Mouse (Mus musculus) forebrain, embryonic 16.5 days (tissue): ENCODE data around the gene Tpst2. TPM values are rescaled to one million over a fixed set of nuclear protein-coding genes. Genes with fewer than 3 reads are reported as not detected.

Source experiments
- ATAC-seq: fragments of 200-750 bp; cut with Nextera tagmentation; 2 replicates; pipeline ENCODE4 v1.8.0; 2017; ENCODE audit warnings: mild to moderate bottlenecking, moderate library complexity
- H3K27ac ChIP-seq: fragments of 300-500 bp; sonication (generic); 2 replicates; pipeline ENCODE4 v1.5.1; 2014; ENCODE audit warnings: low read length, control low read depth
- H3K27me3 ChIP-seq: fragments of 300-500 bp; sonication (generic); replicated peaks from 2 replicates; pipeline ENCODE4 v1.6.1; 2014; ENCODE audit warnings: low read length; ENCODE audit not compliant: control insufficient read depth, insufficient read depth
- H3K36me3 ChIP-seq: fragments of 300-500 bp; sonication (generic); 2 replicates; pipeline ENCODE4 v1.6.1; 2014; ENCODE audit not compliant: control insufficient read depth, insufficient read depth
- H3K4me1 ChIP-seq: fragments of 300-500 bp; sonication (generic); replicated peaks from 2 replicates; pipeline ENCODE4 v1.6.1; 2014; ENCODE audit warnings: low read length; ENCODE audit not compliant: control insufficient read depth, insufficient read depth
- H3K4me2 ChIP-seq: fragments of 300-500 bp; sonication (generic); 2 replicates; pipeline ENCODE4 v1.6.1; 2014; ENCODE audit warnings: mild to moderate bottlenecking, low read length, control low read depth
- H3K4me3 ChIP-seq: fragments of 300-500 bp; sonication (generic); replicated peaks from 2 replicates; pipeline ENCODE4 v1.5.1; 2014; ENCODE audit warnings: mild to moderate bottlenecking, low read length, control low read depth
- H3K9ac ChIP-seq: fragments of 300-500 bp; sonication (generic); replicated peaks from 2 replicates; pipeline ENCODE4 v1.6.1; 2014; ENCODE audit warnings: low read depth, low read length, control low read depth
- H3K9me3 ChIP-seq: fragments of 300-500 bp; sonication (generic); 2 replicates; pipeline ENCODE4 v1.6.1; 2016; ENCODE audit warnings: low read length; ENCODE audit not compliant: control insufficient read depth
- WGBS: fragments of 180-500 bp; shearing (Covaris S2); extraction: QIAGEN DNeasy Blood & Tissue Kit; methylation state at CpG from one replicate; pipeline ENCODE4 v1.1.7; 2014; 5-methylcytosine and 5-hydroxymethylcytosine counted together
- polyA plus RNA-seq: library from polyadenylated mRNA; unstranded; fragments of >200 nt; fragmentation: Nextera tagmentation; extraction: Ambion mirVana; gene quantifications from 2 replicates; pipeline ENCODE4 v1.2.1, GENCODE M21; 2015

The Tpst2 gene
- polyA plus RNA-seq, 1 experiment from 2014 or later: 30.2 TPM

- peak overlapping the region; percentile 74; the same call in 1 of the 2 replicates for H3K27ac ChIP-seq
- no peaks in the 10 kb centered on the region for H3K9me3 ChIP-seq
- peaks cover 20% of the 10 kb centered on the region for H3K4me1 ChIP-seq
- peak overlapping the region; percentile 13; the same call in 1 of the 2 replicates for H3K9ac ChIP-seq
- no peak overlapping the region for H3K4me3 ChIP-seq
- peak; percentile 19; the same call in 1 of the 2 replicates for ATAC-seq
- no peaks in the 10 kb centered on the region for H3K36me3 ChIP-seq
- no peaks in the 10 kb centered on the region for H3K27me3 ChIP-seq
- no peak overlapping the region for H3K4me2 ChIP-seq
- 33% methylated on average over 3 of the region's 3 CpGs for WGBS
Observed at GRCm38 (mm10) chr5:112238781-112239482, 37.6 kb upstream of the Tpst2 start.

- H3K4me1 ChIP-seq: peaks cover 20% of the 10 kb centered on the region
- H3K4me2 ChIP-seq: peak overlapping the region; percentile 25
- ATAC-seq: peak; percentile 71
- no peaks in the 10 kb centered on the region for H3K36me3 ChIP-seq
- 2% methylated on average over 10 of the region's 10 CpGs for WGBS
- H3K27me3 ChIP-seq: no peaks in the 10 kb centered on the region
- no peak overlapping the region for H3K27ac ChIP-seq
- no peak overlapping the region for H3K4me3 ChIP-seq
- 0 out of 2 replicates have a peak overlapping the region, but pooled peaks have one; percentile 3 for H3K9ac ChIP-seq
- no peaks in the 10 kb centered on the region for H3K9me3 ChIP-seq
Observed at GRCm38 (mm10) chr5:112240761-112241160, 35.7 kb upstream of the Tpst2 start.

GRCm38 (mm10) chr5:112241849-112242248, 34.6 kb upstream of the Tpst2 start:
- Histone ChIP-seq H3K4me2 (no peak overlapping the region), H3K9me3 (no peaks in the 10 kb centered on the region), H3K4me3 (no peak overlapping the region), H3K27ac (no peak overlapping the region), H3K27me3 (no peaks in the 10 kb centered on the region), H3K36me3 (no peaks in the 10 kb centered on the region), H3K9ac (no peak overlapping the region), H3K4me1 (peaks cover 17% of the 10 kb centered on the region)
- 91% methylated on average over 2 of the region's 2 CpGs for WGBS
- ATAC-seq: no peak

- WGBS: 52% methylated on average over 5 of the region's 5 CpGs
- no peaks in the 10 kb centered on the region for H3K36me3 ChIP-seq
Observed at GRCm38 (mm10) chr5:112242361-112242778, 34.1 kb upstream of the Tpst2 start.

GRCm38 (mm10) chr5:112243041-112243440, 33.5 kb upstream of the Tpst2 start:
- Histone ChIP-seq H3K36me3 (no peaks in the 10 kb centered on the region), H3K9ac (no peak overlapping the region), H3K4me2 (no peak overlapping the region), H3K4me3 (no peak overlapping the region), H3K9me3 (no peaks in the 10 kb centered on the region), H3K27me3 (no peaks in the 10 kb centered on the region), H3K27ac (no peak overlapping the region), H3K4me1 (peaks cover 5% of the 10 kb centered on the region; the same call in 1 of the 2 replicates)
- 61% methylated on average over 5 of the region's 5 CpGs for WGBS
- ATAC-seq: no peak

More at GRCm38 (mm10) chr5:112242361-112242778, 34.1 kb upstream of the Tpst2 start:
- Histone ChIP-seq H3K9me3 (no peaks in the 10 kb centered on the region), H3K27ac (no peak overlapping the region), H3K4me1 (peaks cover 12% of the 10 kb centered on the region), H3K4me3 (no peak overlapping the region), H3K9ac (no peak overlapping the region), H3K27me3 (no peaks in the 10 kb centered on the region), H3K4me2 (no peak overlapping the region)
- ATAC-seq: no peak

GRCm38 (mm10) chr5:112243539-112244274, 32.8 kb upstream of the Tpst2 start:
- H3K4me3 ChIP-seq: no peak overlapping the region
- no peaks in the 10 kb centered on the region for H3K9me3 ChIP-seq
- ATAC-seq: no peak
- H3K36me3 ChIP-seq: no peaks in the 10 kb centered on the region
- 74% methylated on average over 10 of the region's 10 CpGs for whole genome bisulfite sequencing
- no peak overlapping the region for H3K9ac ChIP-seq
- H3K4me2 ChIP-seq: no peak overlapping the region
- H3K27me3 ChIP-seq: no peaks in the 10 kb centered on the region
- no peak overlapping the region for H3K27ac ChIP-seq
- H3K4me1 ChIP-seq: peaks cover 5% of the 10 kb centered on the region; the same call in 1 of the 2 replicates

- Histone ChIP-seq H3K27ac (no peak overlapping the region), H3K4me2 (no peak overlapping the region), H3K27me3 (no peaks in the 10 kb centered on the region), H3K9ac (no peak overlapping the region), H3K36me3 (no peaks in the 10 kb centered on the region), H3K4me1 (peaks cover 1% of the 10 kb centered on the region; the same call in 1 of the 2 replicates), H3K9me3 (no peaks in the 10 kb centered on the region), H3K4me3 (no peak overlapping the region)
- no peak for ATAC-seq
- 70% methylated on average over 1 of the region's 1 CpGs for WGBS
Observed at GRCm38 (mm10) chr5:112244275-112244562, 32.3 kb upstream of the Tpst2 start.

- Histone ChIP-seq H3K36me3 (no peaks in the 10 kb centered on the region), H3K4me2 (no peak overlapping the region), H3K27ac (no peak overlapping the region), H3K9ac (no peak overlapping the region), H3K9me3 (no peaks in the 10 kb centered on the region), H3K4me1 (no peaks in the 10 kb centered on the region), H3K27me3 (no peaks in the 10 kb centered on the region), H3K4me3 (no peak overlapping the region)
- no peak for ATAC-seq
- WGBS: 52% methylated on average over 8 of the region's 8 CpGs
Observed at GRCm38 (mm10) chr5:112244890-112245615, 31.4 kb upstream of the Tpst2 start.

- no peak for ATAC-seq
- no peak overlapping the region for H3K4me3 ChIP-seq
- no peak overlapping the region for H3K27ac ChIP-seq
- no peaks in the 10 kb centered on the region for H3K4me1 ChIP-seq
- no peak overlapping the region for H3K4me2 ChIP-seq
- no peaks in the 10 kb centered on the region for H3K27me3 ChIP-seq
- no peaks in the 10 kb centered on the region for H3K36me3 ChIP-seq
- H3K9ac ChIP-seq: no peak overlapping the region
- no peaks in the 10 kb centered on the region for H3K9me3 ChIP-seq
- 52% methylated on average over 7 of the region's 8 CpGs for WGBS
Observed at GRCm38 (mm10) chr5:112247399-112247798, 29.1 kb upstream of the Tpst2 start.
